Mouse (Mus musculus) neural tube, embryonic 13.5 days (tissue): Measurements from ENCODE around the gene Olfr1101. TPM values are rescaled to one million over a fixed set of nuclear protein-coding genes. Genes with fewer than 3 reads are reported as not detected.

Source experiments
- ATAC-seq: fragments of 200-750 bp; cut with Nextera tagmentation; 2 replicates; pipeline ENCODE4 v1.8.0; 2017; ENCODE audit warnings: low read depth, mild to moderate bottlenecking, moderate TSS enrichment, moderate library complexity
- H3K27ac ChIP-seq: fragments of 300-500 bp; sonication (generic); replicated peaks from 2 replicates; pipeline ENCODE4 v1.5.1; 2015; ENCODE audit warnings: moderate library complexity, mild to moderate bottlenecking, inconsistent platforms
- H3K27me3 ChIP-seq: fragments of 300-500 bp; sonication (generic); 2 replicates; pipeline ENCODE4 v1.6.1; 2015; ENCODE audit warnings: mild to moderate bottlenecking, inconsistent platforms
- H3K36me3 ChIP-seq: fragments of 300-500 bp; sonication (generic); 2 replicates; pipeline ENCODE4 v1.6.1; 2015; ENCODE audit warnings: mild to moderate bottlenecking, inconsistent platforms
- H3K4me1 ChIP-seq: fragments of 300-500 bp; sonication (generic); replicated peaks from 2 replicates; pipeline ENCODE4 v1.6.1; 2015; ENCODE audit warnings: inconsistent platforms
- H3K4me2 ChIP-seq: fragments of 300-500 bp; sonication (generic); 2 replicates; pipeline ENCODE4 v1.6.1; 2015; ENCODE audit warnings: inconsistent platforms, mild to moderate bottlenecking, moderate library complexity
- H3K4me3 ChIP-seq: fragments of 300-500 bp; sonication (generic); 2 replicates; pipeline ENCODE4 v1.5.1; 2015; ENCODE audit warnings: mild to moderate bottlenecking, inconsistent platforms
- H3K9ac ChIP-seq: fragments of 300-500 bp; sonication (generic); 2 replicates; pipeline ENCODE4 v1.6.1; 2015; ENCODE audit warnings: moderate library complexity, mild to moderate bottlenecking, inconsistent platforms
- H3K9me3 ChIP-seq: fragments of 300-500 bp; sonication (generic); 2 replicates; pipeline ENCODE4 v1.6.1; 2016; ENCODE audit warnings: inconsistent platforms
- WGBS: fragments of 180-500 bp; shearing (Covaris S2); methylation state at CpG from one replicate; pipeline ENCODE4 v1.1.7; 2015; 5-methylcytosine and 5-hydroxymethylcytosine counted together
- polyA plus RNA-seq: library from polyadenylated mRNA; unstranded; fragments of >200 nt; fragmentation: Nextera tagmentation; extraction: Ambion mirVana; gene quantifications from 2 replicates; pipeline ENCODE4 v1.2.1, GENCODE M21; 2015

Gene Olfr1101
- not detected in 2 replicates for polyA plus RNA-seq

DNA sequence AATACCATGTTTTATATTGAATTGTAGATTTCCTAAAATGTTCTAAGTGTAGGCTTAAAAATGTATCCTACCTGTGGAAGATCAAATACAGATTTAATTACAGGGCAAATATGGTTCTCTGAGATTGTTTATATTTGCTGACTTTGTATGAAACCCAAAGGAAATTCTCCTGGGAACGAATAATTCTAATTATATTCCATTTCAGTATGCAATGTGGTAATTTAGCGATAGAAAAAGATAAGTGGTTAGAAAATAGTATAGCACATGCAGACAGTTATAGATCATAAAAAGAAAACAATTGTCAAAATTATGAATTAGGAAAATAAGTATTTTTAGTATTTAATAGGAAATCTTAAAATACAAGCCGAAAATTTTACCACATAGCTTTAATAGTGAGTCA, at the start of gene Olfr1101:
TSS of gene Olfr1101 (minus strand) at position 101 of the 400 bp plus-strand sequence.
- Histone ChIP-seq H3K4me3 (no peak within 1 kb of the TSS), H3K4me2 (no peak within 1 kb of the TSS), H3K27ac (no peak within 1 kb of the TSS), H3K36me3 (no peaks in the 10 kb centered on the region), H3K9ac (no peak within 1 kb of the TSS), H3K9me3 (no peaks in the 10 kb centered on the region), H3K27me3 (no peaks in the 10 kb centered on the region), H3K4me1 (no peaks in the 10 kb centered on the region)
- 80% methylated on average over 3 of the region's 3 CpGs for WGBS
- ATAC-seq = no peak

DNA sequence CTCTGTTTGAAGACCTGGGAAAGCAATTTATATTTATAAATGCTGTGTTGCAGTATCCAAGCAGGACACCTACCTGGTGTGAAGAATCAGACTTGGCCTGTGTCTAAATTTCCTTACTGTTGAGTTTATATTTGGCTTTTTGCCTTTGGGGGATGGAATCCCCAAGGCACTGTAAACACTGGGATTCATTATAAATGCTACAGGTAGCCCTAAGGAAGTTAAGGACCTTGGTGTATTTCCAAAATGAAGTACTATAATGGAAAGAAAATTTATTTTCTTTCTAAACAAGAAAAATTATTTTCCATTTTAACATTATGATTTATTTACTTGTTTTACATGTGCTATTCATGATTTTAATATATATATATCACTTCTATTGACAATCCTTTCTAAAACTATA, 45.4 kb upstream of the Olfr1101 start, which contains the start of gene Olfr1105:
TSS of gene Olfr1105 (minus strand) at position 101 of the 400 bp plus-strand sequence.
- no peak for ATAC-seq
- H3K9ac ChIP-seq = no peak within 1 kb of the TSS
- H3K4me2 ChIP-seq = no peak within 1 kb of the TSS
- H3K36me3 ChIP-seq = no peaks in the 10 kb centered on the region
- H3K4me3 ChIP-seq = no peak within 1 kb of the TSS
- H3K4me1 ChIP-seq = no peaks in the 10 kb centered on the region
- H3K27me3 ChIP-seq = no peaks in the 10 kb centered on the region
- H3K9me3 ChIP-seq = no peaks in the 10 kb centered on the region
- no peak within 1 kb of the TSS for H3K27ac ChIP-seq

GRCm38 (mm10) chr2:87026980-87027379, 36.0 kb upstream of the Olfr1101 start, which contains the start of gene Olfr1104:
Gene Olfr1104, minus strand, starts transcription at chr2:87027080.
- H3K4me3 ChIP-seq = no peak within 1 kb of the TSS
- H3K9me3 ChIP-seq = no peaks in the 10 kb centered on the region
- H3K36me3 ChIP-seq = no peaks in the 10 kb centered on the region
- H3K4me1 ChIP-seq = no peaks in the 10 kb centered on the region
- no peak within 1 kb of the TSS for H3K4me2 ChIP-seq
- H3K9ac ChIP-seq = no peak within 1 kb of the TSS
- 89% methylated on average over 1 of the region's 1 CpGs for WGBS
- no peaks in the 10 kb centered on the region for H3K27me3 ChIP-seq
- no peak for ATAC-seq
- no peak within 1 kb of the TSS for H3K27ac ChIP-seq

GRCm38 (mm10) chr2:86998098-86998497, 7.1 kb upstream of the Olfr1101 start, which contains the start of gene Olfr1102:
Gene Olfr1102, plus strand, starts transcription at chr2:86998398.
- no peak within 1 kb of the TSS for H3K4me3 ChIP-seq
- H3K4me1 ChIP-seq = no peaks in the 10 kb centered on the region
- ATAC-seq = no peak
- no peak within 1 kb of the TSS for H3K4me2 ChIP-seq
- no peaks in the 10 kb centered on the region for H3K27me3 ChIP-seq
- H3K27ac ChIP-seq = no peak within 1 kb of the TSS
- H3K36me3 ChIP-seq = no peaks in the 10 kb centered on the region
- H3K9me3 ChIP-seq = no peaks in the 10 kb centered on the region
- no peak within 1 kb of the TSS for H3K9ac ChIP-seq

DNA sequence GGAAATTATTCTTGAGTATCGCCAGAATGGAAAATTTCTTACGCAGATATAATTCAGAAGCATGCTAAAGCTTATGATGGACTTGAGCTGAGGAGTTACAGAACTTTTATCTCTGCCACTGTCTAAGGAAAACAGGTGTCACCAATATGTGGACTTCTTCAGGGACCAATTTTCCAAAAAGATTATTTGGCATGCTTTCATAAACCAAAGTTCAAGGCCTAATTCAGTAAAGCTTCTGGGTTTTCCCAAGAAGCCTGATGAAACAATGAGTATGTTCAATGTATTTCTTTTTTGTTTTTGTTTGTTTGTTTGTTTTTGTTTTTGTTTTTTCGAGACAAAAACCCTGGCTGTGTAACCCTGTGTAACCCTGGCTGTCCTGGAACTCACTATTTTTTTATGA, 11.2 kb downstream of the Olfr1101 start, which contains the start of gene Olfr1100:
TSS of gene Olfr1100 (minus strand) at position 101 of the 400 bp plus-strand sequence.
- Histone ChIP-seq H3K4me3 (no peak within 1 kb of the TSS), H3K9me3 (no peaks in the 10 kb centered on the region), H3K27me3 (no peaks in the 10 kb centered on the region), H3K4me1 (no peaks in the 10 kb centered on the region), H3K36me3 (no peaks in the 10 kb centered on the region), H3K9ac (no peak within 1 kb of the TSS), H3K27ac (no peak within 1 kb of the TSS), H3K4me2 (no peak within 1 kb of the TSS)
- ATAC-seq = no peak
- WGBS = 86% methylated on average over 3 of the region's 3 CpGs

- no peak within 1 kb of the TSS for H3K4me3 ChIP-seq
- no peaks in the 10 kb centered on the region for H3K27me3 ChIP-seq
- 75% methylated on average over 1 of the region's 1 CpGs for WGBS
These were observed 30.4 kb downstream of the Olfr1101 start, which contains the start of gene Olfr1099 for GRCm38 (mm10) chr2:86960593-86960992. Gene Olfr1099, minus strand, starts transcription at chr2:86960693.

More at GRCm38 (mm10) chr2:86960593-86960992, 30.4 kb downstream of the Olfr1101 start, which contains the start of gene Olfr1099:
- Histone ChIP-seq H3K4me2 (no peak within 1 kb of the TSS), H3K27ac (no peak within 1 kb of the TSS), H3K9ac (no peak within 1 kb of the TSS), H3K9me3 (no peaks in the 10 kb centered on the region), H3K36me3 (no peaks in the 10 kb centered on the region), H3K4me1 (no peaks in the 10 kb centered on the region)
- no peak for ATAC-seq

Other genes starting within 250 kb of the Olfr1101 start
- not detected in 2 replicates for gene Olfr1090, start 232.2 kb downstream of the Olfr1101 start, polyA plus RNA-seq
- not detected in 2 replicates for gene Olfr1093, start 208.7 kb downstream of the Olfr1101 start, polyA plus RNA-seq
- not detected in 2 replicates for gene Olfr141, start 181.2 kb downstream of the Olfr1101 start, polyA plus RNA-seq
- gene Olfr1094, start 166.6 kb downstream of the Olfr1101 start, polyA plus RNA-seq = not detected in 2 replicates
- gene Olfr1095, start 139.5 kb downstream of the Olfr1101 start, polyA plus RNA-seq = not detected in 2 replicates
- gene Gm13723, start 116.4 kb downstream of the Olfr1101 start, polyA plus RNA-seq = not detected in 2 replicates
- gene Olfr1097, start 99.0 kb downstream of the Olfr1101 start, polyA plus RNA-seq = not detected in 2 replicates
- not detected in 2 replicates for gene Olfr1098, start 66.7 kb downstream of the Olfr1101 start, polyA plus RNA-seq
- not detected in 2 replicates for gene Olfr1099, start 30.5 kb downstream of the Olfr1101 start, polyA plus RNA-seq
- gene Olfr1100, start 11.3 kb downstream of the Olfr1101 start, polyA plus RNA-seq = not detected in 2 replicates
- gene Olfr1102, start 7.2 kb upstream of the Olfr1101 start, polyA plus RNA-seq = not detected in 2 replicates
- gene Olfr1104, start 35.9 kb upstream of the Olfr1101 start, polyA plus RNA-seq = not detected in 2 replicates
- gene Olfr1105, start 45.3 kb upstream of the Olfr1101 start, polyA plus RNA-seq = not detected in 2 replicates
- not detected in 2 replicates for gene Olfr1106, start 61.1 kb upstream of the Olfr1101 start, polyA plus RNA-seq
- not detected in 2 replicates for gene Olfr1107, start 84.6 kb upstream of the Olfr1101 start, polyA plus RNA-seq
- not detected in 2 replicates for gene Olfr1109, start 104.8 kb upstream of the Olfr1101 start, polyA plus RNA-seq
- gene Olfr259, start 123.3 kb upstream of the Olfr1101 start, polyA plus RNA-seq = not detected in 2 replicates
- gene Olfr1110, start 149.1 kb upstream of the Olfr1101 start, polyA plus RNA-seq = not detected in 2 replicates
- not detected in 2 replicates for gene Olfr1111, start 161.4 kb upstream of the Olfr1101 start, polyA plus RNA-seq
- gene Olfr1112, start 196.6 kb upstream of the Olfr1101 start, polyA plus RNA-seq = not detected in 2 replicates
- not detected in 2 replicates for gene Olfr1113, start 217.7 kb upstream of the Olfr1101 start, polyA plus RNA-seq